Mouse (Mus musculus): Measurements from ENCODE around the gene 4930402H24Rik.

4930402H24Rik gene

GRCm38 (mm10) chr2:130663342-130663741 lies 242.9 kb downstream of the 4930402H24Rik start:
- 85% methylated on average over 11 of the region's 11 CpGs for WGBS

GRCm38 (mm10) chr2:130658530-130658929 lies 247.7 kb downstream of the 4930402H24Rik start:
- WGBS, result 72% methylated on average over 10 of the region's 10 CpGs

- 48% methylated on average over 6 of the region's 6 CpGs for WGBS
Measured at GRCm38 (mm10) chr2:130657541-130657940, 248.7 kb downstream of the 4930402H24Rik start.

GRCm38 (mm10) chr2:130656536-130656935 lies 249.7 kb downstream of the 4930402H24Rik start:
- 52% methylated on average over 9 of the region's 9 CpGs for WGBS
